Mouse (Mus musculus) heart, postnatal 0 days (tissue): ENCODE measurements around the gene Nrcam.

Experiments used
- CTCF ChIP-seq: IDR thresholded peaks from 2 replicates; pipeline ENCODE4 v1.5.1; 2016; ENCODE audit warnings: antibody characterized with exemption, control low read depth, low read depth
- EP300 ChIP-seq: IDR thresholded peaks from 2 replicates; pipeline ENCODE4 v1.6.1; 2016; ENCODE audit warnings: antibody characterized with exemption, low read depth

GRCm38 (mm10) chr12:44397782-44398181 is 69.1 kb downstream of the Nrcam start:
- TF ChIP-seq CTCF (no peak), EP300 (no peak)
